Mouse (Mus musculus) forebrain, embryonic 11.5 days (tissue): ENCODE data around the gene C3. TPM values are rescaled to one million over a fixed set of nuclear protein-coding genes. Genes with fewer than 3 reads are reported as not detected.

Source experiments
- ATAC-seq: fragments of 200-750 bp; cut with Nextera tagmentation; replicated peaks from 2 replicates; pipeline ENCODE4 v1.8.0; 2017; ENCODE audit warnings: moderate TSS enrichment; ENCODE audit not compliant: low FRiP score
- DNase-seq: peaks from one replicate; pipeline ENCODE4 v3.0.0-alpha.2; 2017; ENCODE audit warnings: low spot score
- H3K27ac ChIP-seq: fragments of 300-500 bp; sonication (generic); 2 replicates; pipeline ENCODE4 v1.5.1; 2014; ENCODE audit warnings: low read depth, low read length
- H3K27me3 ChIP-seq: fragments of 300-500 bp; sonication (generic); 2 replicates; pipeline ENCODE4 v1.6.1; 2014; ENCODE audit warnings: mild to moderate bottlenecking, low read length, mixed read lengths; ENCODE audit not compliant: control insufficient read depth, insufficient read depth
- H3K36me3 ChIP-seq: fragments of 300-500 bp; sonication (generic); 2 replicates; pipeline ENCODE4 v1.6.1; 2014; ENCODE audit warnings: mild to moderate bottlenecking, low read length, moderate library complexity, mixed read lengths; ENCODE audit not compliant: control insufficient read depth, insufficient read depth
- H3K4me1 ChIP-seq: fragments of 300-500 bp; sonication (generic); replicated peaks from 2 replicates; pipeline ENCODE4 v1.6.1; 2014; ENCODE audit warnings: low read length, mixed read lengths; ENCODE audit not compliant: control insufficient read depth, insufficient read depth
- H3K4me2 ChIP-seq: fragments of 300-500 bp; sonication (generic); 2 replicates; pipeline ENCODE4 v1.6.1; 2014; ENCODE audit warnings: low read depth, mild to moderate bottlenecking, low read length, moderate library complexity, mixed read lengths; ENCODE audit not compliant: severe bottlenecking
- H3K4me3 ChIP-seq: fragments of 300-500 bp; sonication (generic); 2 replicates; pipeline ENCODE4 v1.5.1; 2014; ENCODE audit warnings: low read depth, low read length
- H3K9ac ChIP-seq: fragments of 300-500 bp; sonication (generic); 2 replicates; pipeline ENCODE4 v1.6.1; 2014; ENCODE audit warnings: low read length
- H3K9me3 ChIP-seq: fragments of 300-500 bp; sonication (generic); 2 replicates; pipeline ENCODE4 v1.6.1; 2016; ENCODE audit warnings: low read length, mixed read lengths; ENCODE audit not compliant: control insufficient read depth
- WGBS: fragments of 180-500 bp; shearing (Covaris S2); extraction: QIAGEN DNeasy Blood & Tissue Kit; methylation state at CpG from one replicate; pipeline ENCODE4 v1.1.7; 2014; 5-methylcytosine and 5-hydroxymethylcytosine counted together
- polyA plus RNA-seq: library from polyadenylated mRNA; unstranded; fragments of >200 nt; fragmentation: Nextera tagmentation; extraction: Ambion mirVana; gene quantifications from 2 replicates; pipeline ENCODE4 v1.2.1, GENCODE M21; 2014

The C3 gene
- polyA plus RNA-seq, 1 experiment from 2014 or later = not detected

DNA sequence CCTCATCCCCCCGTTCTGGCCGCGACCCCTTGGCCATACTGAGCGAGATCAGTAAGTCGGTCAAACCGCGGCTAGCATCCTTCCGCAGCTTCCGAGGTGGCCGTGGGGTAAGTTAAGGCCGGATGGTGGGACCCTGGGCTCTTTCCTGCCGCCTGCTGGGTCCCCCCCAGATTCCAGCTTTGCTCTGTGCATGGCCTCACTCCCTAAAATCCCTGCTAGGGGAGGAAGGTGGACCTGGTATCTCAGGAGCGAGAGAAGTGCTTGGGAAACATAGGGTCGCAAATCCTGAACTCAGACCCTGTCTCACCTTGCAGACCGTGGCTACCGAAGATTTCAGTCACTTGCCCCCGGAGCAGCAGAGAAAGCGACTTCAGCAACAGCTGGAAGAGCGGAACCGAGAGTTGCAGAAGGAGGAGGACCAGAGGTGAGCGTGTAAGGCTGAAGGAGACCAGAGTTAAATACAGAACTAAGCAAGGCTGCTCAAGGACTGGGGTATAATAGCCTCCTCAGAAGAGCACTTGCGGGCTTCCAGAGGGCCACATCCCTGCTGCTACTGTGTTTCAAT is 29.1 kb upstream of the C3 start:
- no peak overlapping the region for H3K9ac ChIP-seq
- H3K4me3 ChIP-seq = no peak overlapping the region
- H3K36me3 ChIP-seq = peaks cover 10% of the 10 kb centered on the region
- H3K9me3 ChIP-seq = no peaks in the 10 kb centered on the region
- H3K4me1 ChIP-seq = no peaks in the 10 kb centered on the region; the same call in 1 of the 2 replicates
- H3K4me2 ChIP-seq = no peak overlapping the region
- peak; percentile 36 for DNase-seq
- H3K27ac ChIP-seq = no peak overlapping the region
- H3K27me3 ChIP-seq = no peaks in the 10 kb centered on the region
- ATAC-seq = no peak
- 96% methylated on average over 22 of the region's 22 CpGs for WGBS

DNA sequence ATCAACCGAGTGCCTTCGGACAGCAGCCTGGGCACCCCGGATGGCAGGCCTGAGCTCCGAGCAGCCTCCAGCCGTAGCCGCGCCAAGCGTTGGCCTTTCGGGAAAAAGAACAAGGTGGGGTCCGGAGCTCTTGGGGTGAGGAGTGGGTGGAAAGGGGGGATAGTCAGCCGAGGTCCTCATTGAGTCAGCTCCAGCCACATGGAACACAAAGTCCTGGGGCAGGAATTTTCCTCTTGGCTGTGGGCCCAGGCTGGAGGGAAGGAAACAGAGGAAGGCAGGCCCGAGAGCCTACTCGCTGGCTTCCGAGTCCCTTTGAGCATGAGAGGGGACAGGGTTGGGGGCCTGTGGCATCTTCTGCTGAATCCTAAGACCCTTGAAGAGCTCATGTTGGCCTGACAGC is 27.4 kb upstream of the C3 start:
- no peaks in the 10 kb centered on the region for H3K9me3 ChIP-seq
- no peak overlapping the region for H3K27ac ChIP-seq
- DNase-seq (peak; percentile 37), ATAC-seq (no peak)
- 95% methylated on average over 14 of the region's 14 CpGs for WGBS
- H3K4me1 ChIP-seq = peaks cover 3% of the 10 kb centered on the region; the same call in 1 of the 2 replicates
- no peak overlapping the region for H3K4me3 ChIP-seq
- H3K27me3 ChIP-seq = no peaks in the 10 kb centered on the region
- no peak overlapping the region for H3K4me2 ChIP-seq
- no peak overlapping the region for H3K9ac ChIP-seq
- peaks cover 10% of the 10 kb centered on the region for H3K36me3 ChIP-seq

DNA sequence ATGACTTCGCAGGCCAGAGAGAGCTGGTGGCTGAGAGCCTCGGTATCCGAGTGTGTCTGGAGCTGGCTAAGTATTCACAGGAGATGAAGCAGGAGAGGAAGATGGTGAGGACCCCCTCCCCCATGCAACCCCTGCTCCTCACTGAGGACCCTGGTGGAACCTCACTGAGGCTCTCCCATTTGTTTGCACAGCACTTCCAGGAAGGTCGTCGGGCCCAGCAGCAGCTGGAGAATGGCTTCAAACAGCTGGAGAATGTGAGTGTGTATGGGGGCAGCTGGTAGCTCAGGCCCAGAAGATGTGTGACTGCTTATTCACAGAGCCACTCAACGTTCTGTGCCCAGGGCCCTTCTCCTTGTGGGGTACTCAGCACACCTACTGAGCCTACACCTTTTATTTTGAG is 25.4 kb upstream of the C3 start:
- no peaks in the 10 kb centered on the region for H3K27me3 ChIP-seq
- H3K9ac ChIP-seq = no peak overlapping the region
- H3K9me3 ChIP-seq = no peaks in the 10 kb centered on the region
- no peak for ATAC-seq
- peak; percentile 41 for DNase-seq
- no peak overlapping the region for H3K4me3 ChIP-seq
- 91% methylated on average over 6 of the region's 6 CpGs for WGBS
- no peak overlapping the region for H3K27ac ChIP-seq
- peaks cover 10% of the 10 kb centered on the region for H3K36me3 ChIP-seq
- no peak overlapping the region for H3K4me2 ChIP-seq
- H3K4me1 ChIP-seq = peaks cover 8% of the 10 kb centered on the region

GRCm38 (mm10) chr17:57251431-57251830 is 23.5 kb upstream of the C3 start:
- Histone ChIP-seq H3K27ac (no peak overlapping the region), H3K4me1 (peaks cover 12% of the 10 kb centered on the region), H3K9me3 (no peaks in the 10 kb centered on the region), H3K36me3 (peaks cover 7% of the 10 kb centered on the region), H3K9ac (no peak overlapping the region), H3K4me3 (no peak overlapping the region), H3K27me3 (no peaks in the 10 kb centered on the region), H3K4me2 (no peak overlapping the region)
- WGBS = 96% methylated on average over 3 of the region's 3 CpGs
- DNase-seq (no peak), ATAC-seq (no peak)

DNA sequence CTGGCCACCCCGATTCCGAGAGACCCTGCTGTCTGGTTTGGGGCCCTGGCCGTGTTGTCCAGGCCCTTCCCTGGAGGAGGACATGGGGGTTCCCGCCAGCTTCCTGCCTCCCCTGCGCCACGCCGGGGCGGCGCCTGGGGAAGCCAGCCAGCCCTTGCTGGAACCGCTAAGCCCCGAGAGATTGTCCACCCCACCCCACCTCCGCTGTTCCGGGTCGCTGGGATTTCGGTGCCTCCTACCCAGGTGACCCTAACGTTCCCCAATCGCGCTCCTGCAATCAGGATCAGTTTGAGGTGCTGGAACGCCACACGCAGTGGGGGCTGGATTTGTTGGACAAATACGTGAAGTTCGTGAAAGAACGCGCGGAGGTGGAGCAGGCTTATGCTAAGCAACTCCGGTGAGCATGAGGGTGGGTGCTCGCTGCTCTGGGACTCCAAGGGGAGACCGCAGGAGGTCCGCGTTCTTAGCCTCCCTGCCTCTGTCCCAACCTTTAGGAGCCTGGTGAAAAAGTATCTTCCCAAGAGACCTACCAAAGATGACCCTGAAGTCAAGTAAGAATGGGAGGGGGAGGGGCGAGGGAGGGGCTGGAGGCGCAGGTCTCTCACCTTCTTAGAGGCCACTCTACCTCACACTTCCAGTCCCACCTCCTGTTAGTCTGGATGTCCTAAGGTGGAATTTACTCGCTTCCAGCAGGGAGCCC is 22.7 kb upstream of the C3 start:
- DNase-seq (no peak), ATAC-seq (no peak)
- peak overlapping the region; percentile 69 for H3K9ac ChIP-seq
- 3% methylated on average over 33 of the region's 33 CpGs for WGBS
- no peaks in the 10 kb centered on the region for H3K9me3 ChIP-seq
- H3K4me3 ChIP-seq = peak overlapping the region; percentile 46
- H3K36me3 ChIP-seq = peaks cover 7% of the 10 kb centered on the region
- peak overlapping the region; percentile 93 for H3K4me2 ChIP-seq
- H3K27ac ChIP-seq = no peak overlapping the region
- peaks cover 13% of the 10 kb centered on the region for H3K4me1 ChIP-seq
- H3K27me3 ChIP-seq = no peaks in the 10 kb centered on the region

- Histone ChIP-seq H3K27ac (peak within 1 kb of the TSS; percentile 74), H3K4me3 (peak within 1 kb of the TSS; percentile 46), H3K9ac (peak within 1 kb of the TSS; percentile 69), H3K9me3 (no peaks in the 10 kb centered on the region), H3K4me2 (peak within 1 kb of the TSS; percentile 93), H3K4me1 (peaks cover 13% of the 10 kb centered on the region), H3K27me3 (no peaks in the 10 kb centered on the region), H3K36me3 (peaks cover 3% of the 10 kb centered on the region)
- WGBS = under 1% methylated on average over 52 of the region's 52 CpGs
- peak; percentile 98 for DNase-seq
- ATAC-seq = peak; percentile 58
These were observed 21.5 kb upstream of the C3 start, which contains the start of gene Trip10 for GRCm38 (mm10) chr17:57249186-57250181. Trip10 (plus strand) TSS chr17:57249455.

- Histone ChIP-seq H3K9me3 (no peaks in the 10 kb centered on the region), H3K27ac (peak overlapping the region; percentile 74), H3K4me2 (peak overlapping the region; percentile 93), H3K27me3 (no peaks in the 10 kb centered on the region), H3K9ac (peak overlapping the region; percentile 12; the same call in 1 of the 2 replicates), H3K4me3 (peak overlapping the region; percentile 46), H3K36me3 (peaks cover under 1% of the 10 kb centered on the region), H3K4me1 (peaks cover 13% of the 10 kb centered on the region)
- ATAC-seq (no peak), DNase-seq (peak; percentile 72)
- WGBS = 6% methylated on average over 13 of the region's 13 CpGs
These were observed 20.8 kb upstream of the C3 start for GRCm38 (mm10) chr17:57248771-57249170.

DNA sequence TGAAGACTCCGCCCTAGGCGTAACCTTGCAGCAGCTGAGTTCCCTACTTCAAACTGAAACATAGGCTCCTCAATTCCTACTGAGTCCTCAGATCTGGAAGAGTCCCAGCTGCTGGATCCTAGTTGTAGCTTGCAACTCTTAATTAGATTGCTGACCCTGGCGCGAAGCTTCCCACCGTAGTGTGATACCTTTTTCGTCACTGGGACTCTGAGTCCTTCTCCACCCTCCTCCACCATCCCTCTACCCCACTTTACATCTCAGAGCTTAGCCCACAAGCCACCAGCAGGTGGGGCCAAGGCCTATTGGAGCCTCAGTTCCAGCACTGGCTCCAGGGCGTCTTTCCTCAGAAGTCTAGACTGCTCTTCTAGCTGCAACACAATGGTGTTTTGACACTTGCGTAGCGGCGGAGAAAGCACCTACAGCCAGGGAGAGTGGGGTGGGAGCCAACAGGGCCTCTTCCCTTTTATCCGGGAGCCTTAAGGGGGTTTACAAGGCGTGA is 20.3 kb upstream of the C3 start, which contains the start of gene Gpr108:
Gpr108 (minus strand) TSS at position 246 of the 499 bp plus-strand sequence.
- H3K4me1 ChIP-seq = peaks cover 13% of the 10 kb centered on the region
- H3K4me3 ChIP-seq = peak within 1 kb of the TSS; percentile 56
- peak within 1 kb of the TSS; percentile 86 for H3K9ac ChIP-seq
- no peaks in the 10 kb centered on the region for H3K27me3 ChIP-seq
- peak within 1 kb of the TSS; percentile 89 for H3K27ac ChIP-seq
- peak; percentile 62 for ATAC-seq
- H3K9me3 ChIP-seq = no peaks in the 10 kb centered on the region
- peak within 1 kb of the TSS; percentile 93 for H3K4me2 ChIP-seq
- under 1% methylated on average over 12 of the region's 12 CpGs for WGBS
- no peaks in the 10 kb centered on the region for H3K36me3 ChIP-seq
- peak; percentile 86 for DNase-seq
